Mouse (Mus musculus) hindbrain, embryonic 16.5 days (tissue): ENCODE results near the gene Lasp1. TPM values are rescaled to one million over a fixed set of nuclear protein-coding genes. Genes with fewer than 3 reads are reported as not detected.
A peak's percentile ranks its signal among the peaks of the same experiment; 100 is the strongest.
"Not testable (repeated sequence)": the region's sequence is repeated elsewhere in the genome, so short reads cannot be mapped to it uniquely, and the experiment has no call there.

ENCODE experiments used
- ATAC-seq: fragments of 200-750 bp; cut with Nextera tagmentation; 2 replicates; pipeline ENCODE4 v1.8.0; 2017; ENCODE audit warnings: moderate TSS enrichment, moderate library complexity
- H3K27ac ChIP-seq: fragments of 300-500 bp; sonication (generic); 2 replicates; pipeline ENCODE4 v1.5.1; 2014; ENCODE audit warnings: low read depth, mild to moderate bottlenecking, control low read depth, low read length, moderate library complexity
- H3K27me3 ChIP-seq: fragments of 300-500 bp; sonication (generic); replicated peaks from 2 replicates; pipeline ENCODE4 v1.6.1; 2014; ENCODE audit warnings: low read length; ENCODE audit not compliant: control insufficient read depth, insufficient read depth
- H3K36me3 ChIP-seq: fragments of 300-500 bp; sonication (generic); 2 replicates; pipeline ENCODE4 v1.6.1; 2014; ENCODE audit warnings: mild to moderate bottlenecking, low read length, moderate library complexity, mixed read lengths; ENCODE audit not compliant: control insufficient read depth, insufficient read depth
- H3K4me1 ChIP-seq: fragments of 300-500 bp; sonication (generic); 2 replicates; pipeline ENCODE4 v1.6.1; 2014; ENCODE audit warnings: low read depth, low read length; ENCODE audit not compliant: control insufficient read depth, insufficient read depth
- H3K4me2 ChIP-seq: fragments of 300-500 bp; sonication (generic); 2 replicates; pipeline ENCODE4 v1.6.1; 2014; ENCODE audit warnings: mild to moderate bottlenecking, low read length, control low read depth, moderate library complexity
- H3K4me3 ChIP-seq: fragments of 300-500 bp; sonication (generic); 2 replicates; pipeline ENCODE4 v1.5.1; 2014; ENCODE audit warnings: mild to moderate bottlenecking, low read length, control low read depth, moderate library complexity
- H3K9ac ChIP-seq: fragments of 300-500 bp; sonication (generic); 2 replicates; pipeline ENCODE4 v1.6.1; 2014; ENCODE audit warnings: low read depth, mild to moderate bottlenecking, control low read depth, low read length, moderate library complexity
- H3K9me3 ChIP-seq: fragments of 300-500 bp; sonication (generic); 2 replicates; pipeline ENCODE4 v1.6.1; 2014; ENCODE audit warnings: mild to moderate bottlenecking, low read length, moderate library complexity; ENCODE audit not compliant: control insufficient read depth
- WGBS: fragments of 180-500 bp; shearing (Covaris S2); extraction: QIAGEN DNeasy Blood & Tissue Kit; methylation state at CpG from one replicate; pipeline ENCODE4 v1.1.7; 2014; 5-methylcytosine and 5-hydroxymethylcytosine counted together
- polyA plus RNA-seq: library from polyadenylated mRNA; unstranded; fragments of >200 nt; fragmentation: Nextera tagmentation; extraction: Ambion mirVana; gene quantifications from 2 replicates; pipeline ENCODE4 v1.2.1, GENCODE M21; 2015

Lasp1 gene
- polyA plus RNA-seq, 1 experiment from 2014 or later: 176 TPM

DNA sequence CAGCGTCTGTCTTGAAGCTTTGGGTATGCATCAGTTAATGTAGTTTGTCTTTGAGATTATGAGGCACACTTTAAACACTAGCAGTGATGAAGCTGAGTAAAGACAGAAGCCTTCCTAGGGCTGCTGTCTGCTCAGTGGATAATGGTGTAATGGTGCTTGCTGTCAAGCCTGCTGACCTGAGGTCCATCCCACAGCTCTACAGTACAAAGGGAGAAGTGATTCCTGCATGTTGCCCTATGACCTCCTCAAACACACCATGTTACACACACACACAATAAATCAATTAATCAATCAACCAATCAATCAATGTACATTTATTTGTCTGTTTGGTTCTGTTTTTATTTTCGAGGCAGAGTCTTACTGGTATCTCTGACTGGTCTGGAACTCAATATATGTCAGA is 63.3 kb downstream of the Lasp1 start:
- Histone ChIP-seq H3K4me1 (no peaks in the 10 kb centered on the region), H3K9ac (no peak overlapping the region), H3K4me2 (no peak overlapping the region), H3K27ac (no peak overlapping the region), H3K27me3 (no peaks in the 10 kb centered on the region), H3K9me3 (no peaks in the 10 kb centered on the region), H3K36me3 (no peaks in the 10 kb centered on the region), H3K4me3 (no peak overlapping the region)
- 76% methylated on average over 2 of the region's 2 CpGs for WGBS
- ATAC-seq: no peak

DNA sequence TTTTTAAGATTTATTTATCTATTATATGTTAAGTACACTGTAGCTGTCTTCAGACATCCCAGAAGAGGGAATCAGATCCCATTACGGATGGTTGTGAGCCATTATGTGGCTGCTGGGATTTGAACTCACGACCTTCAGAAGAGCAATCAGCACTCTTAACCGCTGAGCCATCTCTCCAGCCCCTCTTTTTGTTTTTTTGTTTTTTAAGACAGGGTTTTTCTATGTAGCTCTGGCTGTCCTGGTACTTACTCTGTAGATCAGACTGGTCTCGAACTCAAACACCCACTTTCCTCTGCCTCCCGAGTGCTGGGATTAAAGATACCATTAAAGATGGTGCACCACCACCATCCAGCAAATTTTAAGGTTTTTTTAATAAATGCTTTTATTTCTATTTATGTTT is 66.6 kb downstream of the Lasp1 start:
- H3K4me3 ChIP-seq: no peak overlapping the region
- H3K4me2 ChIP-seq: no peak overlapping the region
- no peaks in the 10 kb centered on the region for H3K27me3 ChIP-seq
- no peak for ATAC-seq
- H3K36me3 ChIP-seq: no peaks in the 10 kb centered on the region
- H3K9ac ChIP-seq: no peak overlapping the region
- WGBS: 87% methylated on average over 5 of the region's 5 CpGs
- no peaks in the 10 kb centered on the region for H3K4me1 ChIP-seq
- no peaks in the 10 kb centered on the region for H3K9me3 ChIP-seq
- no peak overlapping the region for H3K27ac ChIP-seq

DNA sequence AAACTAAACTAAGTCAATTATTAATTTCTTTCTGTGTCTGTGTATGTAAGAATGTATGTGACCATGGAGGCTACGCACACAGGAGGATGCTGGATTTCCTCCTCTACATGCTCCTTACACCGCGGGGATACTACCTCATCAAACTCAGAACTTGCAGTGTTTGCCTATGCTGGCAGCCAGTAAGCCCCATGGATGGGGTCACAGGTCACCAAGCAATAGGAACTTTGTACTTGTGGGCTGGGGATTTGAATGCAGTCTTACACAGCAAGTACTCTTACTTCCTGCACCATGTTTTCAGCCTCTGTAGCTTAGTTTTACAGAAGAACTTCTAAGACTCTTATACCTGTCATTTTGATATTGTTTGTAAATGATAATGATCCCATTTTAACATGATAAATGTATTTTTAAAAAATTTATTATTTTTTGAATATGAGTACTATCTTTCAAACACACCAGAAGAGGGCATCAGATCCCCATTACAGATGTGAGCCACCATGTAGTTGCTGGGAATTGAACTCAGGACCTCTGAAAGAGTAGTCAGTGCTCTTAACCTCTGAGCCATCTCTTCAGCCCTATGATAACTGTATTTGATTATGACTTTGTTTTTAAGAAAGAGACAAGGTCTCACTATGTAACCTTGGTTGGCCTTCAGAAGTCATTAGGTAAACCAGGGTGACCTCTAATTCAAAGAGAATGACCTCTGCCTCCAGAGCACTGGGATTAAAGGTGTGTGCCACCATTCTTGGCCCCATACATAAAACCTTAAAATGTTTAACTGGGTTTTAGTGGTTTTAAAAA is 67.5 kb downstream of the Lasp1 start:
- no peak overlapping the region for H3K4me2 ChIP-seq
- no peaks in the 10 kb centered on the region for H3K36me3 ChIP-seq
- 98% methylated on average over 3 of the region's 3 CpGs for WGBS
- H3K9me3 ChIP-seq: no peaks in the 10 kb centered on the region
- no peak overlapping the region for H3K27ac ChIP-seq
- ATAC-seq: no peak
- H3K4me3 ChIP-seq: no peak overlapping the region
- no peak overlapping the region for H3K9ac ChIP-seq
- no peaks in the 10 kb centered on the region for H3K27me3 ChIP-seq
- no peaks in the 10 kb centered on the region for H3K4me1 ChIP-seq

DNA sequence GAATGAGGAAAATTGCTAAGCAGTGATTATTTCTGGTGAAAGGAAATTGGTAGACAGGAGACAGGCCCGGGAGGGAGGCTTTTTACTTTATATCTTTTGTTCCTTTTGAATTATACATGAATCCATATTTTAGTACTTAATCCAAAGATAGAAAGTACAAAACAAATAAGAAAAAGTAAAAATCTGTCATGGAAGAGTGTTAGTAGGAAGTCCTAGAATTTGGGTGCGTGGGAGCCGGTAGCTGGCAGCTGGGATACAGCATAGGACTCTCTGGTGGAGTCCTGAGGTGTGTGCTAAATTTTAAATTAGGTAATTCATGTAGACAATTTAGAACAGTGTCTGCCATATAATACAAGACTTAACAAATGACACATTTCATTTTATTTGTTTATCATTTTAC is 68.8 kb downstream of the Lasp1 start:
- Histone ChIP-seq H3K36me3 (no peaks in the 10 kb centered on the region), H3K4me1 (no peaks in the 10 kb centered on the region), H3K27ac (no peak overlapping the region), H3K27me3 (no peaks in the 10 kb centered on the region), H3K4me3 (no peak overlapping the region), H3K9ac (no peak overlapping the region), H3K4me2 (no peak overlapping the region), H3K9me3 (no peaks in the 10 kb centered on the region)
- 90% methylated on average over 3 of the region's 3 CpGs for WGBS
- ATAC-seq: no peak

DNA sequence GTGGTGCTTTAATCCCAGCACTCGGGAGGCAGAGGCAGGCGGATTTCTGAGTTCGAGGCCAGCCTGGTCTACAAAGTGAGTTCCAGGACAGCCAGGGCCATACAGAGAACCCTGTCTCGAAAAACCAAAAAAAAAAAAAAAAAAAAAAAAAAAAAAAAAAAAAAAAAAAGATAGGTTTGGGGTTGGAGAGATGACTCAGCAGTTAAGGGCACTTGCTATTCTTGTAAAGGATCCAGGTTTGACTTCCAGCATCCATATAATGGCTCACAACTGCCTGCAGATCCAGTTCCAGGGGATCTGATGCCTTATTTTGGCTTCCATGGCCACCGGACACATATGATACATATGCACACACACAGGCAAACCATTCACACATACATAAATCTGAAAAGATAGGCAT is 73.6 kb downstream of the Lasp1 start:
- H3K27me3 ChIP-seq, H3K4me2 ChIP-seq, H3K4me3 ChIP-seq, H3K36me3 ChIP-seq, H3K9ac ChIP-seq, H3K9me3 ChIP-seq, H3K27ac ChIP-seq, ATAC-seq, H3K4me1 ChIP-seq: not testable (repeated sequence)
- 89% methylated on average over 5 of the region's 5 CpGs for WGBS

DNA sequence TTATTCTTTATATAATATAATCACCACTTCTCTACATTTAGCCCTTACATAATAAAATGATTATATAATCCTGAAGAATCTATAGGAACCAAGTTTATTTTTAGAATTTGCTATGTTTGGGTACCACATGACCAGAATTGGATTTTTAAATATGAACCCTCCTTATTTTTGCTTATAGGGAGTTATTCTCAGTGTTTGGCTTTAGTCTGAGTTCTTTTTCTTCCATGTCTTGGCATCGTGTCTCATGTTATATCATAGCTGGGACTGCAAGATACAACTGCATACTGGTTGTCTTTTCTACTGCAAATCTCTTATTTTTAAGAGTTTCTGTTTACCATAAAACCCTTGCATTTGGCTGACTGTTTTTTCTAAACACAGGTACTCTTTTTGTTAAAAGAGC is 75.6 kb downstream of the Lasp1 start:
- Histone ChIP-seq H3K4me1 (no peaks in the 10 kb centered on the region), H3K9me3 (no peaks in the 10 kb centered on the region), H3K27ac (no peak overlapping the region), H3K4me3 (no peak overlapping the region), H3K36me3 (no peaks in the 10 kb centered on the region), H3K9ac (no peak overlapping the region), H3K27me3 (no peaks in the 10 kb centered on the region), H3K4me2 (no peak overlapping the region)
- no peak for ATAC-seq
- WGBS: 95% methylated on average over 1 of the region's 1 CpGs

DNA sequence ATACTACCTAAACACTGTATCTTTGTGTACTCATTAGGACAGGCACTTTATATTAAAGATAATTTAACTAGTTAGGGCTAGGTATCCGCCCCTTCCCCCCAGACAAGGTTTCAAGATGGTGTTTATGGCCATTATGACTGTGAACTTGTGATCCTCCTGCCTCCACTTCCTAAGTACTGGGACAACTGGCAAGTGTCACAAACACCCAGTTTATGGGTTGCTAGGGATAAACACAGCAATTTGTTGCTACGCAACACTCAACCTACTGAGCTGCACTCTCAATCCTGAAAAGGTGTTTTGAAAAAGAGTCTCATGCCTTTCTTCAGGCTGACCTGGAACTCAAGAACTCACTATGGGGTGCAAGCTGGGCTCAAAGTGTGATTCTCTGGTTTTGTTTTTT is 78.5 kb downstream of the Lasp1 start:
- no peaks in the 10 kb centered on the region for H3K9me3 ChIP-seq
- no peaks in the 10 kb centered on the region for H3K36me3 ChIP-seq
- WGBS: 79% methylated on average over 2 of the region's 2 CpGs
- ATAC-seq: no peak
- no peak overlapping the region for H3K4me2 ChIP-seq
- H3K27ac ChIP-seq: no peak overlapping the region
- H3K4me1 ChIP-seq: no peaks in the 10 kb centered on the region
- no peak overlapping the region for H3K9ac ChIP-seq
- no peaks in the 10 kb centered on the region for H3K27me3 ChIP-seq
- H3K4me3 ChIP-seq: no peak overlapping the region

DNA sequence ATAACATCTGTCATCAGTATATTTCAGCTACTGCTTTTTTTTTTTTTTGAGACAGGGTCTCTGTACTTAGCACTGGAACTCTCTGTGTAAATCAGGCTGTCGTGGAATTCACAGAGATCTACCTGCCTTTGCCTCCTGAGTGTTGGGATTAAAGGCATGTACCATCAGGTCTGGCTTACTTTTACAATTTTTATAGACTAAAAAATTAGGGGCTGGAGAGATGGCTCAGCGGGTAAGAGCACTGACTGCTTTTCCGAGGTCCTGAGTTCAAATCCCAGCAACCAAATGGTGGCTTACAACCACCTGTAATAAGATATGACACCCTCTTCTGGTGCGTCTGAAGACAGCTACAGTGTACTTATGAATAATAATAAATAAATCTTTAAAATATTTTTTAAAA is 81.6 kb downstream of the Lasp1 start:
- no peak for ATAC-seq
- Histone ChIP-seq H3K4me3 (no peak overlapping the region), H3K27ac (no peak overlapping the region), H3K9me3 (no peaks in the 10 kb centered on the region), H3K4me2 (no peak overlapping the region), H3K36me3 (no peaks in the 10 kb centered on the region), H3K9ac (no peak overlapping the region), H3K4me1 (no peaks in the 10 kb centered on the region; the same call in 1 of the 2 replicates), H3K27me3 (no peaks in the 10 kb centered on the region)
- WGBS: 94% methylated on average over 4 of the region's 4 CpGs

DNA sequence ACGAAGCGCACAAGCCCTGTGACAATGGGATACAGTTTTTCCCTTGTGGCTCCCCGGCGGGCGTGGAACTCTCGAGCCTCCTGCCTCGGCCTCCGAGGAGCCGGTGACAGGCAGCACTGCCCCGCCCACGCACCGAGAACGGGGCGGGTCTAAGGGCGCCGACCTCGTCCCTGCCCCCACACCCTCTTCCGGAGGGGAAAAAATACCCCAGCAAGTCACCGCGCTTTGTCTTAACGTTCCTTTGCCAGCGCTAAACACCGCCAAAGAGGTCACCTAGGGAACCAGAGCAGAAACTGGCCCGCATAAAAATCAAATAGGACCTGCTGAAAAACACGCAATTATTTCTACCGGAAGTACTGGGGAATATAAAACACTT is 84.7 kb downstream of the Lasp1 start:
- no peaks in the 10 kb centered on the region for H3K27me3 ChIP-seq
- H3K9ac ChIP-seq: peak overlapping the region; percentile 66
- 0 out of 2 replicates have a peak, but pooled peaks have one; percentile 26 for ATAC-seq
- H3K4me2 ChIP-seq: peak overlapping the region; percentile 73
- H3K36me3 ChIP-seq: no peaks in the 10 kb centered on the region
- H3K27ac ChIP-seq: peak overlapping the region; percentile 82
- no peaks in the 10 kb centered on the region; the same call in 1 of the 2 replicates for H3K4me1 ChIP-seq
- H3K4me3 ChIP-seq: peak overlapping the region; percentile 71
- H3K9me3 ChIP-seq: no peaks in the 10 kb centered on the region
- WGBS: 5% methylated on average over 26 of the region's 26 CpGs
